Mouse (Mus musculus) liver, embryonic 14.5 days (tissue): ENCODE results near the gene Phf19. TPM values are rescaled to one million over a fixed set of nuclear protein-coding genes. Genes with fewer than 3 reads are reported as not detected.

Experiments
- ATAC-seq: fragments of 200-750 bp; cut with Nextera tagmentation; 2 replicates; pipeline ENCODE4 v1.8.0; 2017; ENCODE audit warnings: moderate number of reproducible peaks, mild to moderate bottlenecking, moderate library complexity; ENCODE audit not compliant: insufficient read depth
- DNase-seq, 3 experiments: peaks; one replicate each; pipeline ENCODE4 v3.0.0-alpha.2; 2012 to 2013; ENCODE audit warnings: low read depth in 3 of 3, low spot score in 3 of 3
- H3K27ac ChIP-seq: fragments of 300-500 bp; sonication (generic); 2 replicates; pipeline ENCODE4 v1.5.1; 2014; ENCODE audit warnings: moderate library complexity, mild to moderate bottlenecking, control low read depth, inconsistent platforms
- H3K27me3 ChIP-seq: fragments of 300-500 bp; sonication (generic); 2 replicates; pipeline ENCODE4 v1.6.1; 2014; ENCODE audit warnings: mild to moderate bottlenecking, low read length, moderate library complexity; ENCODE audit not compliant: control insufficient read depth, insufficient read depth
- H3K36me3 ChIP-seq: fragments of 300-500 bp; sonication (generic); replicated peaks from 2 replicates; pipeline ENCODE4 v1.6.1; 2014; ENCODE audit warnings: low read depth; ENCODE audit not compliant: control insufficient read depth, insufficient read depth
- H3K4me1 ChIP-seq, 2 experiments: fragments of 200-500 bp in 1 of 2; fragments of 300-500 bp in 1 of 2; sonication (generic) in 1 of 2; replicated peaks; 2 replicates each; pipeline ENCODE4 v1.6.1; 2012 to 2014; ENCODE audit warnings: antibody characterized with exemption in 1 of 2, inconsistent platforms in 1 of 2, low read length in 1 of 2; ENCODE audit not compliant: control insufficient read depth in 2 of 2, insufficient read depth in 2 of 2
- H3K4me2 ChIP-seq: fragments of 300-500 bp; sonication (generic); 2 replicates; pipeline ENCODE4 v1.6.1; 2014; ENCODE audit warnings: low read depth, mild to moderate bottlenecking, control low read depth, moderate library complexity
- H3K4me3 ChIP-seq, 2 experiments: fragments of 200-500 bp in 1 of 2; fragments of 300-500 bp in 1 of 2; sonication (generic) in 1 of 2; 2 replicates each; pipeline ENCODE4 v1.5.1; 2012 to 2014; ENCODE audit warnings: low read depth in 2 of 2, low read length in 2 of 2, mild to moderate bottlenecking in 2 of 2, control low read depth in 1 of 2, inconsistent platforms in 1 of 2, moderate library complexity in 1 of 2; ENCODE audit not compliant: insufficient read depth in 1 of 2
- H3K9ac ChIP-seq: fragments of 300-500 bp; sonication (generic); replicated peaks from 2 replicates; pipeline ENCODE4 v1.6.1; 2014; ENCODE audit warnings: mild to moderate bottlenecking, control low read depth, moderate library complexity
- H3K9me3 ChIP-seq: fragments of 300-500 bp; sonication (generic); 2 replicates; pipeline ENCODE4 v1.6.1; 2016; ENCODE audit warnings: low read length, mixed read lengths; ENCODE audit not compliant: control insufficient read depth
- CTCF ChIP-seq: IDR thresholded peaks from 2 replicates; pipeline ENCODE4 v1.5.1; 2016; ENCODE audit warnings: antibody characterized with exemption, low read depth, control low read depth
- EP300 ChIP-seq: IDR thresholded peaks from 2 replicates; pipeline ENCODE4 v1.6.1; 2016; ENCODE audit warnings: antibody characterized with exemption, low read depth
- WGBS: fragments of 180-500 bp; shearing (Covaris S2); extraction: QIAGEN DNeasy Blood & Tissue Kit; methylation state at CpG from one replicate; pipeline ENCODE4 v1.1.7; 2014; ENCODE audit not compliant: insufficient replicate concordance; 5-methylcytosine and 5-hydroxymethylcytosine counted together
- polyA plus RNA-seq, 2 experiments: library from polyadenylated mRNA; depleted of rRNA in 1 of 2; stranded (reverse) in 1 of 2; unstranded in 1 of 2; fragments of >200 nt; fragmentation: Nextera tagmentation in 1 of 2; extraction: Ambion mirVana in 1 of 2; gene quantifications; 2 replicates each; pipeline versions ENCODE4 v1.2.1 to v1.2.3; 2012 to 2014

The Phf19 gene
- polyA plus RNA-seq, 2 experiments, result 2.8 to 2.9 TPM

DNA sequence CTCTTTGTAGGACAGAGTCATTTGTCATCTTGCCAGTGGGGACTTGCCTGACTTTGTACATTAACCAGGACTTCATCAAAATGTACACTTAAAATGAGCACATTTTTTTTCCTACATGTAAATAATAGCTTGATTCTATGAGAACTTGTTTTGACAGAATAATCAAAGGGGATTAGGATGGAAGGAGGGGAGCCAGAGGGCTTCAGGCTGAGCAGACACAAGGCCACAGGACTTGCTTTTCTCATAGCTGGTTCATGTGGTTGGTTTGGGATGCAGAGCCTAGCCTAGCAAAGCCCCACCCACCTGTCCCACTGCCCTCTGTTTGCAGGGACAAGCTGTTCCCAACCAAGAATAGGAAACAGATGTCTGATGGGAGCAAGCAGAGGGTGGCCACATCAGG lies 37.6 kb upstream of the Phf19 start:
- Histone ChIP-seq H3K4me2 (no peak overlapping the region), H3K9me3 (no peaks in the 10 kb centered on the region), H3K4me1 (no peaks in the 10 kb centered on the region), H3K9ac (no peak overlapping the region), H3K36me3 (no peaks in the 10 kb centered on the region), H3K4me3 (no peak overlapping the region), H3K27ac (no peak overlapping the region), H3K27me3 (no peaks in the 10 kb centered on the region)
- DNase-seq, result no peak
- no peak for ATAC-seq
- TF ChIP-seq EP300 (no peak), CTCF (no peak)

GRCm38 (mm10) chr2:34948622-34949021 lies 34.8 kb upstream of the Phf19 start:
- Histone ChIP-seq H3K36me3 (no peaks in the 10 kb centered on the region), H3K4me2 (no peak overlapping the region), H3K4me3 (no peak overlapping the region), H3K9me3 (no peaks in the 10 kb centered on the region), H3K27me3 (no peaks in the 10 kb centered on the region), H3K4me1 (no peaks in the 10 kb centered on the region; a peak in 1 of 4 replicates), H3K9ac (no peak overlapping the region), H3K27ac (no peak overlapping the region)
- DNase-seq (no peak), ATAC-seq (no peak)
- WGBS, result 14% methylated on average over 2 of the region's 2 CpGs
- TF ChIP-seq EP300 (no peak), CTCF (no peak)

DNA sequence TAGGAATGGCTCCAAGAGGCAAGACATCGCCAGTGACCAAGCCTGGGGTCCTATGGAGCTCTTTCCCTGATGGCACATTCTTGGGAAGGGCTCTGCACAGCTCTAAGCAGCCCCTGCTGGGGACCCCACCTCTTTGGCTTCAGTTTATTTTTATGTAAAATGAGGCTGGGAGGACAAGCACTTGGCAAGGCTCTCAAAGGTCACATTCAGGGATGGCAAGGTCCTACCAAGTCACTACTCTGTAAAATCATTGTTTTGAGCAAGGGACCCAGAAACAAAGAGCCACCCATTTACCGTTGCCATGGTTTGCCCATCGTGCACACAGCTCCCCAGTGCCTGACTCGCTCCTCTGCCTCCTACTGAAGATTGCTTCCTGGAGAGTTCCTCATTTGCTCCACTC lies 32.2 kb upstream of the Phf19 start:
- Histone ChIP-seq H3K9ac (no peak overlapping the region), H3K27me3 (no peaks in the 10 kb centered on the region), H3K9me3 (no peaks in the 10 kb centered on the region), H3K4me3 (no peak overlapping the region), H3K27ac (no peak overlapping the region), H3K4me1 (no peaks in the 10 kb centered on the region; a peak in 1 of 4 replicates), H3K36me3 (no peaks in the 10 kb centered on the region), H3K4me2 (no peak overlapping the region)
- ATAC-seq, result no peak
- no peak for DNase-seq
- TF ChIP-seq EP300, result no peak
- WGBS, result 39% methylated on average over 4 of the region's 4 CpGs

- WGBS, result 63% methylated on average over 4 of the region's 4 CpGs
- Histone ChIP-seq H3K27ac (no peak overlapping the region), H3K27me3 (no peaks in the 10 kb centered on the region), H3K4me1 (no peaks in the 10 kb centered on the region; a peak in 1 of 4 replicates), H3K4me3 (no peak overlapping the region), H3K9ac (no peak overlapping the region), H3K4me2 (no peak overlapping the region), H3K36me3 (no peaks in the 10 kb centered on the region), H3K9me3 (no peaks in the 10 kb centered on the region)
- no peak for ATAC-seq
- DNase-seq, result no peak
- no peak for TF ChIP-seq EP300
Measured at GRCm38 (mm10) chr2:34945580-34945979, 31.8 kb upstream of the Phf19 start.

GRCm38 (mm10) chr2:34944761-34945160 lies 30.9 kb upstream of the Phf19 start:
- Histone ChIP-seq H3K27ac (no peak overlapping the region), H3K27me3 (no peaks in the 10 kb centered on the region), H3K36me3 (no peaks in the 10 kb centered on the region), H3K4me2 (peak overlapping the region; percentile 20; the same call in 1 of the 2 replicates), H3K9me3 (no peaks in the 10 kb centered on the region), H3K4me1 (no peaks in the 10 kb centered on the region; a peak in 1 of 4 replicates), H3K9ac (no peak overlapping the region), H3K4me3 (no peak overlapping the region)
- ATAC-seq (no peak), DNase-seq (no peak)
- 7% methylated on average over 8 of the region's 8 CpGs for WGBS
- no peak for TF ChIP-seq EP300
- TF ChIP-seq CTCF, result no peak
